Mouse (Mus musculus): ENCODE results near the gene Ttc7.
A peak's percentile ranks its signal among the peaks of the same experiment; 100 is the strongest.

Gene Ttc7

GRCm38 (mm10) chr17:87282706-87283053 is at the start of gene Ttc7:
Gene Ttc7, plus strand, starts transcription at chr17:87282886.
- DNase-seq (ENCODE audit: low read depth, low spot score), result peak; percentile 95

GRCm38 (mm10) chr17:87235019-87235418 is 47.7 kb upstream of the Ttc7 start:
- DNase-seq (ENCODE audit: low read depth, low spot score), result no peak

DNA sequence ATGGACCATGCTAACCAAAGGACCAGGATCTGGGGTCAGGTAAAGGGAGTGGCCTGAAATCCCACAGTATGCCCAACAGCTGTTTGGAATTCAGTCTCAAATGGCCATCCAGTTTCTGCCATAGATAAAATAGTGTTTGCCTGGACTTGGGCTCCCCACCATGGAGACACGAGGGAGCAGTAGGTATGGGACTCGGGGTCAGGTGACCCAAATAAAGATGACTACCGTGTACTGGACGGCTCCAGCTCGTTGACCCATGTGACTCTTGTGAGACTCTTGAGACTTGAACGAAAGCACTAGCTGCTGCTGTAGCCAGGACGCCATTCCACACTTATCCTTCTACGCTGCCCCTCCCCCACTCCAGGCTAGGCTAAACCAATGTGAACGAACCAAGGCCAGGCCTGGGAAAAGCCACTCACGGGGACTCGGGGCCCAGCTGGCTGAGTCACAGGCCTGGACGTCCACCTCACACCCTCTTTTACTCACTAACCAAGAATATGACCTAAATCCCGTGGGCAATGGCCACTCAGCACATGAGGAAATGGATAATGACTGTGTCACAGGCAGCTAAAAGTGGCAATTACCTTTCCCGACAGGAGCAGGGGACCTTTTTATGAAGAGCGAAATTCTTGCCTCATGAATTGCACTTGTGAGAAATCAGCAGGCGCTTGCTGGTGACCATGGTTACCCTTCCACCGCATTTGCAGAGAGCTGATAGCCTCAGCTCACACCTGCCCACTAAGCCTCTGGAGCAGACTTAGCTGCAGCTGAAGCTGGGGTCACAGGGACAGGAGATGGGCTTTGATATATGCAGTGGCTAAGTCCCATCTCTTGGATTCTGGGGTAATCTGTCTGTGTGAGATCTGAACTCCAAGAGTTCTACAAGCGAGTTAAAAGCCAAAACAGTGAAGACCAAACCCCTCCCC is 45.7 kb upstream of the Ttc7 start:
- no peak for DNase-seq (ENCODE audit: low read depth, low spot score)

DNA sequence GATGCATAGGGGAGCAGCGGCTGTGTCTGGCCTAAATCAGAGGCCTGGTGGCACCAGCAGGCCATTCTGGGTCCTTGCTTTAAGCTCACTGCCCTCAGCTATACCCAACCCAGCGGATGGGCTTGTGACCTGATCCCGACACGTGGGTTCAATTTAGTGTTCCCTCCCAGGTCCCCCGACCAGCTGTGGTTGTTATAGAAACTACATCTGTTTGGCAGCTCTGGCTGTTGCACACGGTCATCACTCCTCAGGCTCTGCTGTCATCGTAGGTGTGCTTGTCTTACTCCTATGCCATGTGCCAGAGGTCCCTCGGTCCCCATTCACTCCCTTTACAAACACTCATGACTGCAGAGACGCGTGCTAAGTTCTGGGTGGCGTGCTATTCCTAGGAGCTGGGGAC is 44.9 kb upstream of the Ttc7 start:
- DNase-seq (ENCODE audit: low read depth, low spot score), result no peak

GRCm38 (mm10) chr17:87246103-87246502 is 36.6 kb upstream of the Ttc7 start:
- DNase-seq (ENCODE audit: low read depth, low spot score), result no peak

GRCm38 (mm10) chr17:87254384-87254783 is 28.3 kb upstream of the Ttc7 start:
- DNase-seq (ENCODE audit: low read depth, low spot score), result no peak

DNA sequence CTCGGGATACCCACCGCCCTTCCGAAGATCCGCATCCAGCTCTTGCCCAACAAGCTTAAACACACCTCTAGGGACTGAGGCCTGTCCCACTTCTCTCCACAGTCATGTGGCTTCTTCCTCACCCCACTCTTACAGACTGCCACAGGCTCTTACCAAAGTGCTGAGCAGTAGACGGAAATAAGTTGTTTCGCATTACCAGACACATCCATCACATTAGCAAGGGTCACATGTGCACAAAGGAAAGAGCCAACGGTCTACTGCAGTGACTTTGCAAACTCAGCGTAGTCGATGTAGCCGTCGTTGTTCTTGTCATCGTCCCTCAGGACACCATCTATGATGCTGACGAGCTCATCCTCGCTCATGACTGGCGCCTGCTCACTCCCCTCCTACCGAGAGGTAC is 27.0 kb upstream of the Ttc7 start:
- DNase-seq (ENCODE audit: low read depth, low spot score), result no peak

- DNase-seq (ENCODE audit: low read depth, low spot score), result no peak
Observed at GRCm38 (mm10) chr17:87263401-87263800, 19.3 kb upstream of the Ttc7 start.

- no peak for DNase-seq (ENCODE audit: low read depth, low spot score)
Observed at GRCm38 (mm10) chr17:87264054-87264830, 18.4 kb upstream of the Ttc7 start.

DNA sequence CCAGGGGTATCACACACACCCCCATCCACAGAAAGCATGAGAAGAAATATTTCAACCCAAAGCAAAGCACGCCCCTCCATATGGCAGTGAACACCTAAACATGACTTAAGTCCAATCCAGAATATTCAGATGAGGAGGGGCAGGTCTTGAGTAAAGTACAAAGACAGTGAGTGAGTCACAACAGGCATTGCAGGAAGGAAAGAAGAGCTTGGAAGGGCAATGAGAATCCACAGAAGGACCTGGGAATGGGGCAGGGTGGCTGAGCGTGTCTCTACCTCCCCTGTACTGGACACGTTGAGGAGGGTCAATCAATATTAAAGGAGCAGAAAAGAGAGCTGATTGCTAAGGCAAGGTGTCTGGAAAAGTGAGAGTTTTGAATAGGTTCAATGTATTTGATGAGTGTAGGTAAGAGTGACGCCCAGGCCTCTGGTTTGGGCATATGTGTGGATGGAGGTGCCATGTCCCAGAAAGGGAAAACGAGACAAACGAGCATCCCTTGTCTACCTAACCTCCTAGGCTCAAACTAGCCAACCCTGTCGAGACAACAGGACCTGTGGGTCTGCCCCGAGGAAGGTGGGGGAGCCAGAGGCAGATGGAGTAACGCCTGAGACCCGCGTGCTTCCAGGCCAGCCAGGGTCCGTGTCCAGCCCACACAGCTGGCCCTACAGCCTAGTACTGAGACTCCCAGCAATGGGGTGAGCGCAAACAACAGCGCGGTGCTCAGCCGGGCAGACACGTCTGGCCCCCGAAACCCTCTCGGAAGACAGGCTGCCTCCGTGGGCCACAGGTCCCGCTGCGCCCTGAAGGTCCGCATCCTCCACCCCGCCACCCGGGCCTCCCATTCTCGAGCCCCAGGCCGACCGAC is 17.5 kb upstream of the Ttc7 start:
- no peak for DNase-seq (ENCODE audit: low read depth, low spot score)

GRCm38 (mm10) chr17:87265792-87266186 is 16.9 kb upstream of the Ttc7 start, which contains the start of gene Mcfd2:
Gene Mcfd2, minus strand, starts transcription at chr17:87265935.
- DNase-seq (ENCODE audit: low read depth, low spot score), result peak; percentile 95

- no peak for DNase-seq (ENCODE audit: low read depth, low spot score)
Observed at GRCm38 (mm10) chr17:87269454-87269853, 13.2 kb upstream of the Ttc7 start.

DNA sequence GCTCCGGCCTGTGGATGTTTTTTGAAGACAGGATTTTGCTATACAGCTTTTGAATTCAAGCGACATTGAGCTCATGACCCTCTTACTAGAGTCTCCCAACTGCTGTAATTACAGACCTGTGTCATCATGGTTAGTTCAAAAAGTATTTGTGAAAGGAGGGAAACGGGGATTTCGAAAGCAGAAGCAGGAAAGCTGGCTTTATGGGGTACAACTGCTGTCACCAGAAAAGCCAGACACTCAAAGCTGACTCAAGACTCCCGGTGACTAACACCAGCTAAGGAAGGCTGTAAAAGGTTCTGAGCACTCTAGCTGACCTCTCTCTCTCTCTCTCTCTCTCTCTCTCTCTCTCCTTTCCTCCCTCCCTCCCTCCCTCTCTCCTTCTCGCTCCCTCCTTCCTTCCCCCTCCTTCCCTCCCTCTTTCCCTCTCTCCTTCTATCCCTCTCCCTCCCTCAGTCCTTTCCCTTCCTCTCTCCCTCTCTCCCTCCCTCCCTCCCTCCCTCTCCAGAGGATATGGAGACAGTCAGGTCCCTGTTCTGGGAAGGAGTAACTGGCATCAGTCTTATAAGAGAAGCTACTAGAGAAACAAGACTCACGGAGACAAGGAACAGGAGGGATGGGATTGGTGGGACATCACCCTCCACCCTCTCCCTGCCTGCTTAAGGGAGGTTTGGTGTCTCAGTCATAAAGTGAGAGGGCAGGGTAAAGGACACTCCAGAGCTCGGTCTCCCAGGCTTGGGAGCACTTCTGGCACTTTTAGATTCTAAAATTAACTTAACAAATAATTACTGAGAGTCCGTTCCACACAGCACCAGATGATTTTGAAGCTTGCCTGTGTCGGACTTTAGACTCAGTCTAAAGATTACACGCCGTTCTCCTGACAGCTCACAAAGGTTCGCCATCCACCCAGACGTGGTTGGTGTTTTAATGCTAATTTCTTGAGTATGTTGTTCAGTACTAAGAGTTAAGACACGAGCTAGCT is 7.0 kb upstream of the Ttc7 start:
- DNase-seq (ENCODE audit: low read depth, low spot score), result no peak

DNA sequence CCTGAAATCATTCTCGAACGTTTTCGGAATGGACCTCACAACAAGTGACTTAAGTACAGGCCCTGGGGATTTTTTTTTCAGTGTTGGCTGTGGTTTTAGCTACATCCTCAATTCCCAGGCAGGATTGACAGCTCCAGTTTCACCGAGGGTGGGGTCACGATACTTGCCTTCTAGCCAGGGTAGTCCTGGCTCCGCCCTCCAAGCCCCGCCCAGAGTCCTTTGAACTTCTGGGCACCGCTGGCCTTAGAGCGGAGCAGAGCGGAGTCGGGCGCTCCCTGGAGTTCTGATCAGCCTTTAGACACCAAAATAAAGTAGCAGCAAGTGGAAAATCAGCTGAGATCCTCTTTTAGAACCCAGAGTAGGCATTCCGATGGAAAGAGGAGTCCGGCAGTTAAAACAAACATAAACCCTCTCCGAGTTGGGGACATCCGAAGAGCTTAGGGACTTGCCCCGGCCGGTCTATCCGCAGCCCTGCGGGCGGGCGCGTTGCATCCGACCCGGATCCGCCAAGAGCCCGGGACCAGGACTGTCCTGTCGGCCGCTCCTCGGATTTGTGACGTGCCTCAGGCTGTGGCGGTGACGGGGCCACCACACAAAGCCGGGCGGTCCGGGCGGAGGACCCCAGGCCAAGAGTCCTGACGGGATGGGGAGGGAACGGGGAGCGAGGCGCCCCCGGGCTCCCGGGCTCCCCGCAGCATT is 530 bp upstream of the Ttc7 start:
- DNase-seq (ENCODE audit: low read depth, low spot score), result peak; percentile 95

DNA sequence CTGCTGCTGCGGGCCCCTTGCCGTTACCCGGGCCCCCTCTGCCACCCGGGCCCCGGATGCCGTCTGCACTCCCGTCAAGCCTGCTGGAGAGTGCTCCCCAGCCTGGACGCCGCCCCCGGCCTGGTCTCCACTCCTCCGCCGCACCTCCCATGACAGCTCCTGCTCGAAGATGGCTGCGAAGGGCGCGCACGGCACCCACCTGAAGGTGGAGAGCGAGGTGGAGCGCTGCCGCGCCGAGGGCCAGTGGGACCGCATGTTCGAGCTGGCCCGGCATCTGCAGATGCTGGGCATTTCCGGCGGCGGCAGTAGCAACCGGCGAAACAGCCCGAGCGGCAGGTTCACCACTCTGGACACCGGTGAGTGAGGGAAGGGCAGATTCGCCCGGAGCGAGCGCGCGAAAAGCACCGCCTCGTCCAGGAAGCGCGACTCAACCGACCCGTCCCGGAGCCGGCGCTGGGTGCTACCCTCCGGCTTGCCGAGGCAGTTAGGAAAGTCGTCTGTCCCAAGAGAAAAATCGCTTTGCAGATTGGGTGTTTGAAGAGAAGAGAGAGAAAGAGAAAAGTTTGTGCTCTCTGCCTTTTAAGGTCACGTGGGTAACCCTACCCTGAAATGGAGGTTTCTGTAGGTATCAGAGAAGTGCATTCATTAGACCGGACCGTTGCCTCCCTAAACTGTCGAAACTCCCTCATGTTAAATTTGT is 519 bp downstream of the Ttc7 start:
- no peak for DNase-seq (ENCODE audit: low read depth, low spot score)

DNA sequence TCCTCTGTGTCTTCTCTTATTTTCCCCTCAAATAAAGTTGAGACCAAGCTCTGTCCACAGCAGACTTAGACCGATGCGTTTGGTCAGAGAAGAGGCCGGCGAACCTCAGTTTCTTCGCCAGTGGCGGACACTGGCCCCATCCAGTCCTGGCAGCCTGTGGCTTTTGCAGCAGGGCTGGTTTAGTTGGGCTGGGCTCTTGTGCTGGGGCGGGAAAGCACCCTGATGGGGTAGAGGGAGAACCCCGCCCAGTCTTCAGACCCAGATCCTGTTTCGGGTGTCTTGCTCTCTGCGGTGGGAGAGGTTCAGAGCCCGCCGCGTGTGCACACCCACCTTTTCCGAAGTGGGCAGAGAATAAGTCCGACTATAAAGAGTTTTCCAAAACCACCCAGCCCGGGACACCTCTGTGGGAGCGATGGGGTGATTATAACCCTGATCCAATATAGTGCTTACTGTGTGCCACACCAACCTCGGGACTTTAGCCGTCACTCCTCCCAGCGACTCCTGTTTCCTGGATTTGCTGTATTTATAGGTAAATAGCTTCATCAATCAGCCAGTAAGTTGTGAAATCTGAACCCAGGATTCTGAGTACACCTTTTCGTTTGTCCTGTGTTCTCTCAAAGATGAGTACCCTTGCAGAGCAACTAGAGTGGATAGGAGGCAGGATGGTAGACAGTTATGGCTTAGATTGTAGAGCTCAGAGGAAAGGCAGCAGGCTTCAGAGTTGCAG is 1.2 kb downstream of the Ttc7 start:
- peak; percentile 42 for DNase-seq (ENCODE audit: low read depth, low spot score)

- DNase-seq (ENCODE audit: low read depth, low spot score), result no peak
Observed at GRCm38 (mm10) chr17:87284482-87285040, 1.9 kb downstream of the Ttc7 start.

- no peak for DNase-seq (ENCODE audit: low read depth, low spot score)
Observed at GRCm38 (mm10) chr17:87285731-87286465, 3.2 kb downstream of the Ttc7 start.

All from skeletal muscle tissue, adult 2 months (tissue).